Mouse (Mus musculus): ENCODE data around the gene Nptn. TPM values are rescaled to one million over a fixed set of nuclear protein-coding genes. Genes with fewer than 3 reads are reported as not detected.
A peak's percentile ranks its signal among the peaks of the same experiment; 100 is the strongest.
"Not testable (repeated sequence)": the region's sequence is repeated elsewhere in the genome, so short reads cannot be mapped to it uniquely, and the experiment has no call there.

Gene Nptn
- polyA plus RNA-seq, 1 experiment from 2014 or later, result 85.0 TPM

- Histone ChIP-seq H3K9ac (ENCODE audit: low read length) (no peak overlapping the region), H3K9me3 (ENCODE audit: control insufficient read depth, low read length) (no peaks in the 10 kb centered on the region), H3K4me1 (ENCODE audit: control insufficient read depth, insufficient read depth, low read length) (peaks cover 8% of the 10 kb centered on the region), H3K4me3 (ENCODE audit: low read depth, low read length) (no peak overlapping the region), H3K36me3 (ENCODE audit: control insufficient read depth, insufficient read depth, low read length) (no peaks in the 10 kb centered on the region), H3K4me2 (ENCODE audit: low read depth) (no peak overlapping the region), H3K27ac (ENCODE audit: low read depth, low read length) (no peak overlapping the region), H3K27me3 (ENCODE audit: control insufficient read depth, insufficient read depth, low read length) (no peaks in the 10 kb centered on the region)
- ATAC-seq (ENCODE audit: insufficient read depth, low FRiP score, low TSS enrichment) (no peak), DNase-seq (ENCODE audit: low spot score) (no peak)
- 66% methylated on average over 7 of the region's 7 CpGs for WGBS
These were observed 25.4 kb upstream of the Nptn start for GRCm38 (mm10) chr9:58556627-58557026.

- H3K4me2 ChIP-seq (ENCODE audit: low read depth), result no peak overlapping the region
- H3K27me3 ChIP-seq (ENCODE audit: control insufficient read depth, insufficient read depth, low read length), result no peaks in the 10 kb centered on the region
- H3K4me3 ChIP-seq (ENCODE audit: low read depth, low read length), result no peak overlapping the region
- WGBS, result 82% methylated on average over 3 of the region's 3 CpGs
- H3K36me3 ChIP-seq (ENCODE audit: control insufficient read depth, insufficient read depth, low read length), result no peaks in the 10 kb centered on the region
- ATAC-seq (ENCODE audit: insufficient read depth, low FRiP score, low TSS enrichment), result no peak
- no peak for DNase-seq (ENCODE audit: low spot score)
- H3K9ac ChIP-seq (ENCODE audit: low read length), result no peak overlapping the region
- H3K27ac ChIP-seq (ENCODE audit: low read depth, low read length), result no peak overlapping the region
- no peaks in the 10 kb centered on the region for H3K9me3 ChIP-seq (ENCODE audit: control insufficient read depth, low read length)
- peaks cover 8% of the 10 kb centered on the region for H3K4me1 ChIP-seq (ENCODE audit: control insufficient read depth, insufficient read depth, low read length)
These were observed 24.3 kb upstream of the Nptn start for GRCm38 (mm10) chr9:58557457-58558455.

GRCm38 (mm10) chr9:58560211-58560610 is 21.8 kb upstream of the Nptn start:
- Histone ChIP-seq H3K4me3 (ENCODE audit: low read depth, low read length) (no peak overlapping the region), H3K4me2 (ENCODE audit: low read depth) (no peak overlapping the region), H3K9ac (ENCODE audit: low read length) (no peak overlapping the region), H3K36me3 (ENCODE audit: control insufficient read depth, insufficient read depth, low read length) (no peaks in the 10 kb centered on the region), H3K9me3 (ENCODE audit: control insufficient read depth, low read length) (no peaks in the 10 kb centered on the region), H3K27me3 (ENCODE audit: control insufficient read depth, insufficient read depth, low read length) (no peaks in the 10 kb centered on the region), H3K4me1 (ENCODE audit: control insufficient read depth, insufficient read depth, low read length) (peaks cover 4% of the 10 kb centered on the region; the same call in 1 of the 2 replicates), H3K27ac (ENCODE audit: low read depth, low read length) (no peak overlapping the region)
- no peak for ATAC-seq (ENCODE audit: insufficient read depth, low FRiP score, low TSS enrichment)
- DNase-seq (ENCODE audit: low spot score), result no peak
- WGBS, result 66% methylated on average over 3 of the region's 3 CpGs

- not testable (repeated sequence) for H3K27me3 ChIP-seq (ENCODE audit: control insufficient read depth, insufficient read depth, low read length); H3K27ac ChIP-seq (ENCODE audit: low read depth, low read length); H3K4me3 ChIP-seq (ENCODE audit: low read depth, low read length); H3K9ac ChIP-seq (ENCODE audit: low read length); H3K4me1 ChIP-seq (ENCODE audit: control insufficient read depth, insufficient read depth, low read length); H3K9me3 ChIP-seq (ENCODE audit: control insufficient read depth, low read length); H3K36me3 ChIP-seq (ENCODE audit: control insufficient read depth, insufficient read depth, low read length); H3K4me2 ChIP-seq (ENCODE audit: low read depth); ATAC-seq (ENCODE audit: insufficient read depth, low FRiP score, low TSS enrichment); DNase-seq (ENCODE audit: low spot score)
- whole genome bisulfite sequencing, result 85% methylated on average over 3 of the region's 3 CpGs
These were observed 16.1 kb upstream of the Nptn start for GRCm38 (mm10) chr9:58565945-58566344.

- H3K9ac ChIP-seq (ENCODE audit: low read length), result no peak overlapping the region
- no peak overlapping the region for H3K4me3 ChIP-seq (ENCODE audit: low read depth, low read length)
- no peaks in the 10 kb centered on the region for H3K4me1 ChIP-seq (ENCODE audit: control insufficient read depth, insufficient read depth, low read length)
- DNase-seq (ENCODE audit: low spot score) (peak; percentile 25), ATAC-seq (ENCODE audit: insufficient read depth, low FRiP score, low TSS enrichment) (no peak)
- no peak overlapping the region for H3K27ac ChIP-seq (ENCODE audit: low read depth, low read length)
- H3K27me3 ChIP-seq (ENCODE audit: control insufficient read depth, insufficient read depth, low read length), result no peaks in the 10 kb centered on the region
- H3K36me3 ChIP-seq (ENCODE audit: control insufficient read depth, insufficient read depth, low read length), result no peaks in the 10 kb centered on the region
- no peaks in the 10 kb centered on the region for H3K9me3 ChIP-seq (ENCODE audit: control insufficient read depth, low read length)
- H3K4me2 ChIP-seq (ENCODE audit: low read depth), result no peak overlapping the region
These were observed 14.4 kb upstream of the Nptn start for GRCm38 (mm10) chr9:58567682-58568081.

- Histone ChIP-seq H3K4me1 (ENCODE audit: control insufficient read depth, insufficient read depth, low read length) (no peaks in the 10 kb centered on the region), H3K27me3 (ENCODE audit: control insufficient read depth, insufficient read depth, low read length) (no peaks in the 10 kb centered on the region), H3K36me3 (ENCODE audit: control insufficient read depth, insufficient read depth, low read length) (no peaks in the 10 kb centered on the region), H3K9ac (ENCODE audit: low read length) (no peak overlapping the region), H3K4me2 (ENCODE audit: low read depth) (no peak overlapping the region), H3K4me3 (ENCODE audit: low read depth, low read length) (no peak overlapping the region), H3K9me3 (ENCODE audit: control insufficient read depth, low read length) (no peaks in the 10 kb centered on the region), H3K27ac (ENCODE audit: low read depth, low read length) (no peak overlapping the region)
- ATAC-seq (ENCODE audit: insufficient read depth, low FRiP score, low TSS enrichment), result no peak
- WGBS, result 91% methylated on average over 1 of the region's 1 CpGs
- no peak for DNase-seq (ENCODE audit: low spot score)
These were observed 11.0 kb upstream of the Nptn start for GRCm38 (mm10) chr9:58571001-58571400.

GRCm38 (mm10) chr9:58578669-58579068 is 3.4 kb upstream of the Nptn start:
- peak; percentile 78 for DNase-seq (ENCODE audit: low spot score)
- WGBS, result 30% methylated on average over 3 of the region's 3 CpGs
- no peaks in the 10 kb centered on the region for H3K27me3 ChIP-seq (ENCODE audit: control insufficient read depth, insufficient read depth, low read length)
- no peaks in the 10 kb centered on the region for H3K36me3 ChIP-seq (ENCODE audit: control insufficient read depth, insufficient read depth, low read length)
- no peak overlapping the region for H3K27ac ChIP-seq (ENCODE audit: low read depth, low read length)
- ATAC-seq (ENCODE audit: insufficient read depth, low FRiP score, low TSS enrichment), result no peak
- no peak overlapping the region for H3K4me3 ChIP-seq (ENCODE audit: low read depth, low read length)
- no peak overlapping the region for H3K4me2 ChIP-seq (ENCODE audit: low read depth)
- H3K4me1 ChIP-seq (ENCODE audit: control insufficient read depth, insufficient read depth, low read length), result peaks cover under 1% of the 10 kb centered on the region; the same call in 1 of the 2 replicates
- H3K9me3 ChIP-seq (ENCODE audit: control insufficient read depth, low read length), result no peaks in the 10 kb centered on the region
- H3K9ac ChIP-seq (ENCODE audit: low read length), result no peak overlapping the region

- H3K4me3 ChIP-seq (ENCODE audit: low read depth, low read length); H3K4me2 ChIP-seq (ENCODE audit: low read depth); DNase-seq (ENCODE audit: low spot score); H3K36me3 ChIP-seq (ENCODE audit: control insufficient read depth, insufficient read depth, low read length); ATAC-seq (ENCODE audit: insufficient read depth, low FRiP score, low TSS enrichment); H3K9me3 ChIP-seq (ENCODE audit: control insufficient read depth, low read length); H3K4me1 ChIP-seq (ENCODE audit: control insufficient read depth, insufficient read depth, low read length); H3K27ac ChIP-seq (ENCODE audit: low read depth, low read length); H3K9ac ChIP-seq (ENCODE audit: low read length); H3K27me3 ChIP-seq (ENCODE audit: control insufficient read depth, insufficient read depth, low read length): not testable (repeated sequence)
- 87% methylated on average over 9 of the region's 10 CpGs for WGBS
These were observed 1.4 kb upstream of the Nptn start for GRCm38 (mm10) chr9:58580453-58581195.

Measured in neural tube, embryonic 11.5 days (tissue).